Mouse (Mus musculus): Measurements from ENCODE around the gene Focad.

Gene Focad

DNA sequence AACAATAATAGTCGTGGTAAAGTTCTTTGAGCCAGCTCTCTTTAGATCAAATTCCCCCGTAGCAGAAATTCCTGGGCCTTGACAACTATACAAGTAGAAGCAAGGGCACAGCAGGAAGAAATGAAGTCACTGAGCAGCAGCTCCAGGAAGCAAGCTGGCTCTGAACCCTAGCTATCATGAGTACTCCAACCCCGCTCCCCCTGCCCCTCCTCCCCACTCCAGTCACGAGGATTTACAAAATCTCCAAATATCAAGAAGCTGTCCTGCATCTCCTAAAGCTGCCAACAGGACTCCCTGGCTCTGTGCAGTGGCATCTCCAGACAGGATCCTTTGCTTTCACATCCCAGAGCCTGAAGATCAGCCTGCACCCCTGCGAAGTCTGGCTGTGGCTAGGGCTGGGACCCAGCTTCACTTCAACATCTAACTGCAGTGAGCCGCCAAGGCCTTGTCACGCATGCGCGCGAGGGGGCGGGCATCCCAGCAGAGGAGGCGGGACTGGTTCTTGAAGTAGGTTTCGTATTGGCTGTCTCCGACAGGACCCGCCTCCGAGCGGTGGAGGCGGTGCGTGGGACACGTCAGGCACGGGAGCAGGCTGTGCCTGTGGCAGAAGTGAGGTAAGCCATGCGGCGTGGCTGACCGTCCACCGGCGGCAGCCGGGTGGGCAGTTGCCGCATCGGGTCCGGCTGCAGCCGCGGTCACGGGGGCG, at the start of gene Focad:
Gene Focad (plus strand): TSS at position 568 of the 706 bp plus-strand sequence.
- DNase-seq (ENCODE audit: low read depth, low spot score), result peak; percentile 95

DNA sequence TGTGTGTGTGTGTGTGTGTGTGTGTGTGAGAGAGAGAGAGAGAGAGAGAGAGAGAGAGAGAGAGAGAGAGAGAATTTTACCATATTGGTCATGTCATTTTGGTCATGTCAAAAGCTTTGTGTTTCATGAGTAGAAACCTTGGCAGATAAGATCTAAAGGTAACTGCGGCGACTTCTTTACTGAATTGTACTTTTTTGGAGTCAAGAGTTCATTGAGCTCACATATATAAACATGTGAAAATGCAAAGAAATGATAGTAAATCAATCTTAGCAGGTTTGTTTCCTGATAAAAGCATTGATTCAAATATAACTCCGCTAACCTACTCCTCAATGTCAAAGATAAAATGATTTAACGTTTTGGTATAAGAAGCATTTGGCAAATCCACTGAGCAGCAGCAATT, 49.3 kb upstream of the Focad start:
- no peak for DNase-seq (ENCODE audit: low read depth, low spot score)

DNA sequence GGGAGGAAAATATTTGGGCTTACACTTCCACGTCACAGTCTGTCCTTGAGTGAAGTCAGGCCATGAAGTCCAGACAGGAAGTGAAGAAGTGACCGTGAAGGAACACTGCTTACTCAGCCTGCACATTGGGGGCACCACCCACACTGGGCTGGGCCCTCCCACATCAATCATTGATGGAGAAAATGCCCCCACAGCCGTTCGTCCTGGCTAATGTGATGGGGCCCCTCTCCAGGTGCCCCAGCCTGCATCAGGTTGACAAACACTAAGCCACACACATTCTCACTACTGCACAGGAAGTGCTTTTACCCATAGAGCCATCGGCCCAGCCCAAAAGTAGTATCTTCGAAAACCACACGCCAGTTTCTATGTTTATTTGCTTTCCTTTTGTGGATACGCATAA, 48.1 kb upstream of the Focad start:
- DNase-seq (ENCODE audit: low read depth, low spot score), result no peak

DNA sequence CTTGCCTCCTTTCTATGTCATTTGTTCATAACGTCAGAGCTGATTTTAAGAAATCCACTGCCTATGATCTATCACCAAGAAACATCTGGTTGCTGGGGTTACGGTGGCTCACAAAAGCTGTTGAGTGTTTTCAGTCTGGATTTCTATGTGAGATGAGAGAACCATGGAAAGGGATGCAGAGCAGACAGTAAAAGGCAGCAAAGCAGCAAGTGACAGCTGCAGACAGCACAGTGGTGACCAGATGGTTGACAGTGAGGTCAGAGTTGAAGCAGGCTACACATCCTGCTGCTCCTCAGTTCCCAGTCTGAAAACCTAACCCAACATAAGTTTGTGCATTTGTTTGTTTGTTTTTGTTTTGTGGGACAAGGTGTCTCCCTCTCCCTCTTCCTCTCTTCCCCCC, 19.0 kb upstream of the Focad start:
- no peak for DNase-seq (ENCODE audit: low read depth, low spot score)

DNA sequence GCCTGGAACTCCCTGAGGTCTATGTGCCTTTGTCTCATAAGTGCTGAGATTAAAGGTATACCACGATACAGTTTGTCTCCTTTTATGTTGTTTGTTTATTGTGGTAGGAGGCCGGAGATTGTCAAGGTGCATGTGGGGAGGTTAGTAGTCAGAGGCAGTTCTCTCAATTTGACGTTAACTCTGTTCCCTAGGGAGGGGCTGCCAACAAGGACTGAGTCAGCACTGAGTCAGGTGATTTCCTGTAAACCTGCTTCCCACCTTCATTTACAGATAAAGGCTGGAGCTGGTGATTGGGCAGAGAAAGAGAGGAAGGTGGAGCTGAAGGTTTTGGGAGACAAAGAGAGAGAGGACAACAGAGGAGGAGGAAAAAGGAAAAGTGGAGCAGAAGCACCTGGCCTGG, 15.4 kb upstream of the Focad start:
- DNase-seq (ENCODE audit: low read depth, low spot score), result peak; percentile 34

DNA sequence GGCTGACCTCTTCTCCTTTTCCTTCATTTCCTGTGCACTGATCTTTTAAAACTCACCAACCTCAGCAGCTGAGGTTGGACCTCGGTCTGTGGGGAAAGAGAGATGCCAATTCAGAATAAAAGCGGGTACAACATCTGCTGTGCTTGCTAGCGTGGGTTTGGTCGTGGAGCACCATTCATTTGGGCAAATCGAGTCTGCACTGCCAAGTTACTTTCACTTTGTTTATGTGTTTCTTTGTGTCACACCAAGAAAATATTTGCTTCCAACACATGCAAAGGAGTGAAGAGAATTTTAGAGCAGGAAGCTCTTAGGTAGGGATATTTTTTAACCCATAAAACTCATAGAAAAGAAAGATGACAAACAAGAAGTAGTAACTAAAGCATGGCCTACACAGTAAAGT, 13.0 kb upstream of the Focad start:
- no peak for DNase-seq (ENCODE audit: low read depth, low spot score)

DNA sequence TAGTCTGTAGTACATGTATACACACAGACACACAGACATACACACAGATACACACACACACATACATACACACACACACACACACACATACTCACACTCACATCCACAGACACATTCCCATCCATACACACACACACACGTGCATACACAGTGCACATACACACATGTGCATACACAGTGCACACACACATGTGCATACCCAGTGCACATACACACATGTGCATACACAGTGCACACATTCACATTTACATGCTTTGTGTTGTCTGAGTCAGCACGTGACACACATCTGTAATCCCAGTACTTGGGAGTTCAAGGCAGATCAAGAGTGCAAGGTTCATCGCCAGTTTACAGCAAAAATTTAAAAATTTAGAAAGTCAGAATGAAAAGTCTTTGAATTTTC, 12.5 kb upstream of the Focad start:
- DNase-seq (ENCODE audit: low read depth, low spot score), result no peak

DNA sequence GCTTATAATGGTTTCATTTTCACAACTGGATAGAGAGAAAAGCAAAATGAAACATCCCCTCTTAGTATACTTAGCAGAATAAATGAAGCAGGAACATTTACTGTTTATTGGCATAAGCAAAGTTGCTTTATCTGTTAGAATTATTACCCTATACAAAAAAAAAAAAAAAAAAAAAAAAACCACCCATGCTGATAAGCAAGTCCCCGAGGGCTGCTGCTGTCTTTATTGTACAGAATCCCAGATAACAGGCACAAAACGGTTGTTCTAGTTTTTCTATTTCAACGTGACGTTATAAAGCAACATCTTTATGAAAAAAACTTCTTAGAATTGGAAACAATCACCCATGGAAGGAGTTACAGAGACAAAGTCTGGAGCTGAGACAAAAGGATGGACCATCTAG, 12.0 kb upstream of the Focad start:
- no peak for DNase-seq (ENCODE audit: low read depth, low spot score)

DNA sequence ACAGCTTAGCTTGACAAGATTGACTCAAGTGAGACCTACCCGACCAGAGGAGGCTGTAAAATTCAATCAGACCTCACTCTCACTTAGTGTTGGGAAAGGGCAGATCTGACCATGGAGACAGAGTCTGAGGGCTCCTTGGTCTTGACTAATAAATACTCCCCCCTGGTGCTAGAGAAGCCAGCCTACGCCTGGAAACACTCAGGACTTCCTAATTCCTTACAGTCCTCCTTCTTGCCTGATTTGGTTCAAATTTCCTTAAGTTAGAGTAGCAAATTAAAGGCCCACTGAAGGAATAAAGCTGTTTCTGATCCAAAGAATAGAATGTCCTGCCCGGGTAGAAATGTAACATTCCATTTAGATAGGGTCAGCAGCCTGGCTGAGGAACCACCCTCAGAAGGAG, 10.6 kb upstream of the Focad start:
- peak; percentile 44 for DNase-seq (ENCODE audit: low read depth, low spot score)

DNA sequence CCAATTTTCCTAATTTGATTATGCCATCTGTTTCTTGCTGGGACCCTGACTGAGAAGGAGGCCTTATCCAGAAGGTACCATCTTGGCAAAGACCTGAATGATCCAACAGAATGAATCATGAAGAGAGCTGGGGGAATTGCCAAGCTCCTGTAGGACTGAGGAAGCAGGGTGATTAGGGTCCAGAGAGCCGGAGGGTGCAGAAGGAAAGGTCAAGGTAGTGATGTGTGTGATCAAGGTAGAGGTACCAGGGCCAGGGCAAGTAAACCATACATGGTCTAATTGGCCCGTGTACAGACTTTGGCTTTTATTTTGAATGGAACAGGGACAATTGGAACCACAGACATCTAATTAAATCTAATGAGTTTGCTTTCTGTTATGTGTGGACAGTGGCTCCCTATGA, 4.1 kb upstream of the Focad start:
- no peak for DNase-seq (ENCODE audit: low read depth, low spot score)

DNA sequence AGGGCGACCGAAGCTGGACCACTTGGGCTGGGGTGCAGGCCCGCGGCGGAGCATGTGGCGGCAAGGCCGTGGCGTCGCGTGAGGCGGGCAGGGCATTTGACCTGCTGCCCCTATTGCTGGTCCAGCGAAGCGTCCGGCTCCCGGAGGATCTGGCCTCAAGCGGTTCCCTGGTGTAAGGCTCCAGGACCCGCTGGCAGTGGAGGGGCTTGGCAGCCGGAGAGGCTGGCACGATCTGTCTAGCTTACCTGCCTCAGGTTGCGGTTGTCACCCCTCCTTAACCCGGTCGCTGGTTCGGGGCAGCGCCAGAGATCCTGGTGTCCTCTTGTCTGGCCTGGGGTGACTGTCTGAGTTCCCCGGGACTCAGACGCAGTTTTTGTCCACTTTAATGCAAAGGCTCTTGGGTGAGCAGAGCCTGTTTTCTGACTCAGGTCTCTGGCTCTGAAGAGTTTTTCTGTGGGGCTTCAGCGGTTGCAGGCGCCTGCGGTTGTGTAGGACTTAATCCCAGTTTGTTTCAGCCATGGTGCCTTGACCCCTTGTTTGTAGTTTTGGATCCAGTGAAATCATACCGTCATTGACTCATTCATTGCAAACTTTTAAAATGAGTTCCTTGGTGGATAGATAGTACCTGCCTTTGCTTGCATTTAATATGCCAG, 465 bp downstream of the Focad start:
- peak; percentile 53 for DNase-seq (ENCODE audit: low read depth, low spot score)

DNA sequence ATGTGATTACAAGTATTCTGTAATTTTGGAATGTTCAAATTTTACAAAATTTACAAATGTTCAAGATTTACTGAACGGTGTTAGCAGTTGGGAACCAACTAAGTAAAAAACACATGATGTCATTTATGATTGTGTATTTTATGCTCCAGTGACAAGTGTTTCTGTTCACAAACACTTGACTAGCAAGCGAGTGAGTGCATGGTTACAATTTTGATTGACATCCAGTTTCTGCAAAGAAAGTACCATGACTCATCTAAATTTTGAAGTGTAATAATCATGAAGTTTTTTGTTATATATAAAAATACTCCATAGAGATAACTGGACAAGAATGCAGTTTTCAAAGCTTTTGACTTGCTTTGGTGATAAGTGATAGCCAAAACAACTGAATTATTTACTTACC, 1.3 kb downstream of the Focad start:
- peak; percentile 50 for DNase-seq (ENCODE audit: low read depth, low spot score)

DNA sequence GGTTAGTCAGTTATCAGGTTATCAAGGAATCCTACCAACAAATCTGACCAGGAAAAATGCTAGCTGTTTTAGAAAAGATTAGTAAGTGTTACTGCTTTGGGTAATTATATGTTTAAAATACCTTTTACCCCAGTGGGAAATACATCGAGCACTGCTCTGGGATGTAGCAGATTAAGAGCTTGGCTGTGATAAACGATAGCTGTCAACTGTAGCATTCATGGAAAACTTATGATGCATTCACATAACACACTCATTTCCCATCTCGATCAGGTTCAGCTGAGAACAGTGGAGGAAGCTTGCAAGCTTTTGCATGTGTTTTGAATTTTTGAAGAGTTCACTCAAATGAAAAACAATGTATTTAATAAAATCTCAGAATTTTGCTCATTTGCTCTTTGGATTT, 14.2 kb downstream of the Focad start:
- no peak for DNase-seq (ENCODE audit: low read depth, low spot score)

DNA sequence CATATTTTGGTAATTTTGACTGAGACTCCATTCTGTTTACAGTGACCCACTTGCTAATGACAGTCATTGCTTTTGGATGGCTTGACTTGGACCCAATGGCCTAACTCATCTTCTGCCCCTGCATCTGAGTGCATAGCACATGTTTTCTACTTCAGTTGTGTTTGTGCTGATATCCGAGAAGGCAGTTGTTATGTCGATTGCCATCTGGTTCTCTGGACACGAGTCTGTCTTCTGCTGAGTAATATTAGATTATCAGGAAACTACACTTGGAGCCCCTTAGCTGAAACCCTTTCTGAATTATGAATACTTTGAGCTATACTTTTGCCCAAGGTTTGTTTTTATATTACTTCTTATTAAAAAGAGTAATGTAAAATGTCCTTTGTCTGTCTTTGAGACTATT, 22.9 kb downstream of the Focad start:
- no peak for DNase-seq (ENCODE audit: low read depth, low spot score)

DNA sequence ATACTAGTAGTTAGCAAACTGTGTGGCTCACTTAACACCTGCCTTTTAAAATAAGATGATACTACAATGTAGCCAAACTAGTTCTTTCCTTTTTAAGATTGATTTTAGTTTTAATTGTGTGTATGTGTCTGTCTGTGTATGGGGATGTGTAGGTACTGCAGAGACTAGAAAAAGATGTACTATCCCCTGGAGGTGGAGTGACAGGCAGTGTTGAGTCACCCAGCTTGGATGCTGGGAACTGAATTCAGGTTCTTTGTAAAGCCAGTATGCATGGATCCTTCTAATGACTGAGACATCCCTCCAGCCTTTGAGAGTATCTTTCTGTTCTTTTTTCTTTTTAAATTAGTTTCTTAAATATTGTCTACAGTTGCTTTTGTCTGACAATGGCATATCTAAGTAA, 23.5 kb downstream of the Focad start:
- peak; percentile 14 for DNase-seq (ENCODE audit: low read depth, low spot score)

DNA sequence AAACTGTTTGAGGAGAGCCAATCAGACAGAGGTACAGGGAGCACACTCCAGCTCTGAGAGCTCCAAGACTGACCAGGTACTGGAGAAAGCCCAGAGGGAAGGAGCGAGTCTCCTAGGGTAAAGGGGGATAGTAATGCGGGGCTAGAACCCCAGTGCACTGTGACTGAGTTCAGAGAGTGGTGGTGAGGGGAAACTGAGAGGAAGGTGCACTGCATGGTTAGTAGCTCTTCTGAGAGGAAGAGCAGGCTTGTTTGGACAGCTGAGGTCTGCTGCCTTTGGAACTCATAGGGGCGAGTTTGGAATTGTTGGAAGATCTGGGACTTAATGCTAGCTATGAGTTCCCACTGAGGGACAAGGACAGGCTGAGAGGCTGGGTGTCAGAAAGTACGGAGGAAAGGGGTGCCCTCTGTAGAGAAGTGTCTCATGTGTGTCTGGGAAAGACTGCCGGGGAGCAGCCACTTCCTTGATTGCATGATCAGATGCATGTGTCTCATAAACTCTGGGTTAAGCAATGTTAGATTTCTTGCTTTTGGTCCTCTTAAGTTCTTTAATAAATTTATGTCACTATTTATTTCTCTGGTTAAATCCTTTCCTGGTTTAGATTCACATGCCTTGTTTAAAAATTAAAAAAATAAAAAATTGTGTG, 24.4 kb downstream of the Focad start:
- DNase-seq (ENCODE audit: low read depth, low spot score), result no peak

DNA sequence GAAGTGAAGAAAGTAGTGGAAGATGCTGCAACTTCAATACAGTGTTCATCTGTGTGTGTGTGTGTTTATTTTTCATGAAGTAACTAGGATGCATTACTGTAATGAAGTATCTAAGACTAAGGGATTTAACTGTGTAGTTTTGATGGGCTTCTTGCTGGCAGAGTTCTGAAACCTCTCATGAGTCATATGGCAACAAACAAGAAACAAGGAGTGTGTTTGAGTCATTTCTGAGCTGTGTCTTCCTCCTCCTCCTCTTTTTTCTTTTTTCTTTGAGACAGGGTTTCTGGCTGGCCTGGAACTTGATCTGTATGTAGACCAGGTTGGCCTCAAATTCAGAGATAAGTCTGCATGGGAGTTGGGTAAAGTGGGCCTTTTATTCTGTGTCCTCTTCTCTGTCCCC, 25.7 kb downstream of the Focad start:
- DNase-seq (ENCODE audit: low read depth, low spot score), result peak; percentile 70

DNA sequence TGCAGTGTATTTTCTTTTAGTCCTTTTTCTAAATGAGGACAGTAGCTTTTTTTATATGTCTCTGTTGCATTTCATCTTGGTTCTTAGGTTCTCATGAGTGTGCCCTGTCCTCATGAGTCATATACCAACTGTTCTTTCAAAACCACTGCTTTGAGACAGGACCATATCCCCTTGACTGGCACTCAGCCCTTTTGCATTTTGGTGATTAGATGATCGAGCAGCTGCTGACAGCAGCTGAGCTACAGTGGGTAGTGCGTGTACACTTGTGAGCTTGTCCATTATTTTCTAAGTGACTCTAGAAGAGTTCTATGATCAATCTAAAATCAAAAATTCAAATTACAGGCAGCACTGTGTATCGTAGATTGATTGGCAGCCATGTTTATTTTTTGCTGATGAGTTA, 28.0 kb downstream of the Focad start:
- DNase-seq (ENCODE audit: low read depth, low spot score), result peak; percentile 16

DNA sequence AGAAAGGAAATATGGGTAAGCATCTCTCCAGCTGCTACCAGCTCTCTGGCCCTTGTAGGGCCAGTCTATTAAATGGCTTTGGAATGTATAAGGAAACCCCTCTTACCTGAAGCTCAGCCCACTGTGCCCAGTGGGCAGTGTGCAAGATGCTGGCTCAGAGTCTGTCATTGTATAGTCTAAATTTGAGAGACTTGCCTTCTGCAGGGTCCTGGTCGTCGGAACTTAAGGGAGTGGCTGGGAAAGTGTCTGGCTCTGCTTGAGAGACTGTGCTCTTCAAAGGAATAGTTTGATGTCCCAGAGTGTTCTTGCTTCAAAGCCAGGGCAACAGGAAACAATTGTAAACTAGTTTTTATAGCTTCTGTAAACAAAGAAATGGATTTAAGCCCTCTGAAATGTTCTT, 41.5 kb downstream of the Focad start:
- DNase-seq (ENCODE audit: low read depth, low spot score), result no peak

DNA sequence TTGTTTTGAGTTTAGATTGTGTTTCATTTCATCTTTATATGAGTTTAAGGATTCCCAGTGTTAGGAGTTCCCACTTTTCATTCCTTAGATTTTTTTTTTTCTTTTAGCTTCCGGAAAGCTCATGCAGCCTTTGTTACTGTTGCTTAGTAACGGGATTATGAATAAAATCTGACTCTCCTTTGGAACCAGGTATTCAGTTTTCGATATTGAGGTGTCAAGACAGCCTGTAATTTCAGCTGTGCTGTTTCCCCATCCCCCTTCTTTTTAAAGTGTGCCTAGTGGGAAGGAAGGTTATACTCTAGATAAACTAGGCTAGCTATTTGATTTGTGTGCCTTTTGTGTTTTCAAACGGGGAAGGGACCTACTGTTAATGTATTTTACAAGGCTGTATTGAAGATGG, 42.1 kb downstream of the Focad start:
- DNase-seq (ENCODE audit: low read depth, low spot score), result no peak

DNA sequence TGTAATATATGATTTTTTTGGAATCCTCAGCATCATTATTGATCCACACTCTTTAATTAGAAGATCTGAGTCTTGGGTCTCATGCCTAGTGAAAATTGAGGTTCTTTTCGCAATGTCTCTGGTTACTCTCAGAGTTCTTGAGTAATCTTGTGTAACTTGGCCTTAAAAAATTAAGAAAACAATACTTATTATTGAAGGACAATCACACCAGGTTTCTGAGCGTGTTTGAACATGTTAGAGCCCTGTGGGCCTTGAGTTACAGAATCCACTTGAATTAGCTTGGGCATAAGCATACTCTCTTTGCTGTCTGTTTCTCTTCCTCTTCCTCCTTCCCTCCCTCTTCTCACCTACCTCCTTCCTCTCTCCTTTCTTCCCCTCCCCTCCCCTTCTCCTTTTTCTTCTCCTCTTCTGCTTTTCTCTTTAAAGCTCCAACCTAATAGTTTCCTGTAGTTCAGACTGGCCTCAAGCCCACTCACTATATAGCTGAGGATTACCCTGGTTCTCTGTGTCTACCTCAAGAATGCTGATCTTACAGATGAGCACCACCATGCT, 44.0 kb downstream of the Focad start:
- no peak for DNase-seq (ENCODE audit: low read depth, low spot score)

DNA sequence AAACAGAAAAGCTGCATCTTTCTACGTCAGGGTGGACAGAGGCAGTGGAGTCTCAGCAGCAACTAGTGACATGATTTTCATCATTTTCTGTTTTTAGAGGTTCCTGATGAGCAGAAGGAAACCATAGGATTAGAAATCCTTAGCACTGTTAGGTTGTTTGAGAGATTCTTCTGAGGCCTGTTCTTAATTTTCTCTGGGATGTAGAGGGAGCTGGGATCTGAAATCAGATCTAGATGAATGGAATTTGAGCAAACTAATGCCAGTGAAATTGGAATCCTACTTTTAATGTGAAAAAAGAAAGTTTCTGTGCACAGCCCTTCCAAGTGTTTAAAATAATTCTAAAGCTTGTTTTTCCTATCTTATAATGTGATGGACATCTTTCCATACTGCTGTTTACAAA, 55.0 kb downstream of the Focad start:
- peak; percentile 3 for DNase-seq (ENCODE audit: low read depth, low spot score)

Data from 3T3-L1 (cell line).